Mouse (Mus musculus): Measurements from ENCODE around the gene Nuak2. TPM values are rescaled to one million over a fixed set of nuclear protein-coding genes. Genes with fewer than 3 reads are reported as not detected.

Gene Nuak2
- total and polyA plus RNA-seq, 2 experiments from 2014 or later = 4.4 to 6.8 TPM

- H3K4me2 ChIP-seq (ENCODE audit: low read depth) = no peak overlapping the region
- H3K36me3 ChIP-seq (ENCODE audit: insufficient read depth) = no peaks in the 10 kb centered on the region
- DNase-seq = no peak
- 64% methylated on average over 5 of the region's 5 CpGs for WGBS
- no peak overlapping the region for H3K4me3 ChIP-seq (ENCODE audit: low read depth, low read length)
- no peak for ATAC-seq
- TF ChIP-seq CTCF (IDR thresholded peaks at IDR 0.05; ENCODE audit: low read depth) = no peak
- H3K9ac ChIP-seq = no peak overlapping the region
- H3K4me1 ChIP-seq (ENCODE audit: insufficient read depth) = no peaks in the 10 kb centered on the region
- no peak overlapping the region for H3K27ac ChIP-seq (ENCODE audit: low read depth, low read length)
- no peaks in the 10 kb centered on the region for H3K27me3 ChIP-seq (ENCODE audit: insufficient read depth, low read length)
- H3K9me3 ChIP-seq (ENCODE audit: low read length) = no peaks in the 10 kb centered on the region
Observed at GRCm38 (mm10) chr1:132341731-132342501, 26.0 kb downstream of the Nuak2 start.

GRCm38 (mm10) chr1:132342518-132342917 is 26.6 kb downstream of the Nuak2 start:
- no peak for ATAC-seq
- no peak for TF ChIP-seq CTCF (IDR thresholded peaks at IDR 0.05; ENCODE audit: low read depth)
- H3K9ac ChIP-seq = no peak overlapping the region
- no peaks in the 10 kb centered on the region for H3K36me3 ChIP-seq (ENCODE audit: insufficient read depth)
- H3K4me3 ChIP-seq (ENCODE audit: low read depth, low read length) = no peak overlapping the region
- no peak for DNase-seq
- no peaks in the 10 kb centered on the region for H3K9me3 ChIP-seq (ENCODE audit: low read length)
- H3K27me3 ChIP-seq (ENCODE audit: insufficient read depth, low read length) = no peaks in the 10 kb centered on the region
- 73% methylated on average over 3 of the region's 3 CpGs for WGBS
- no peak overlapping the region for H3K4me2 ChIP-seq (ENCODE audit: low read depth)
- H3K4me1 ChIP-seq (ENCODE audit: insufficient read depth) = no peaks in the 10 kb centered on the region
- H3K27ac ChIP-seq (ENCODE audit: low read depth, low read length) = no peak overlapping the region

- Histone ChIP-seq H3K9ac (no peak overlapping the region), H3K27me3 (ENCODE audit: insufficient read depth, low read length) (no peaks in the 10 kb centered on the region), H3K4me2 (ENCODE audit: low read depth) (no peak overlapping the region), H3K4me1 (ENCODE audit: insufficient read depth) (no peaks in the 10 kb centered on the region), H3K9me3 (ENCODE audit: low read length) (no peaks in the 10 kb centered on the region), H3K36me3 (ENCODE audit: insufficient read depth) (no peaks in the 10 kb centered on the region), H3K4me3 (ENCODE audit: low read depth, low read length) (no peak overlapping the region), H3K27ac (ENCODE audit: low read depth, low read length) (no peak overlapping the region)
- DNase-seq (no peak), ATAC-seq (no peak)
- TF ChIP-seq CTCF (IDR thresholded peaks at IDR 0.05; ENCODE audit: low read depth) = no peak
- WGBS = 94% methylated on average over 2 of the region's 2 CpGs
Observed at GRCm38 (mm10) chr1:132343191-132343590, 27.3 kb downstream of the Nuak2 start.

- H3K4me1 ChIP-seq (ENCODE audit: insufficient read depth) = no peaks in the 10 kb centered on the region
- WGBS = 83% methylated on average over 1 of the region's 1 CpGs
- DNase-seq (no peak), ATAC-seq (no peak)
- no peak overlapping the region for H3K4me3 ChIP-seq (ENCODE audit: low read depth, low read length)
- no peak overlapping the region for H3K27ac ChIP-seq (ENCODE audit: low read depth, low read length)
- TF ChIP-seq CTCF (IDR thresholded peaks at IDR 0.05; ENCODE audit: low read depth) = no peak
- no peaks in the 10 kb centered on the region for H3K27me3 ChIP-seq (ENCODE audit: insufficient read depth, low read length)
- H3K36me3 ChIP-seq (ENCODE audit: insufficient read depth) = no peaks in the 10 kb centered on the region
- H3K9me3 ChIP-seq (ENCODE audit: low read length) = no peaks in the 10 kb centered on the region
- H3K4me2 ChIP-seq (ENCODE audit: low read depth) = no peak overlapping the region
- no peak overlapping the region for H3K9ac ChIP-seq
Observed at GRCm38 (mm10) chr1:132343656-132344055, 27.7 kb downstream of the Nuak2 start.

GRCm38 (mm10) chr1:132345514-132345913 is 29.6 kb downstream of the Nuak2 start:
- no peak overlapping the region for H3K27ac ChIP-seq (ENCODE audit: low read depth, low read length)
- no peak for TF ChIP-seq CTCF (IDR thresholded peaks at IDR 0.05; ENCODE audit: low read depth)
- no peaks in the 10 kb centered on the region for H3K9me3 ChIP-seq (ENCODE audit: low read length)
- no peaks in the 10 kb centered on the region for H3K36me3 ChIP-seq (ENCODE audit: insufficient read depth)
- no peak overlapping the region for H3K4me2 ChIP-seq (ENCODE audit: low read depth)
- no peak for DNase-seq
- WGBS = 77% methylated on average over 4 of the region's 4 CpGs
- H3K27me3 ChIP-seq (ENCODE audit: insufficient read depth, low read length) = no peaks in the 10 kb centered on the region
- no peak for ATAC-seq
- H3K4me3 ChIP-seq (ENCODE audit: low read depth, low read length) = no peak overlapping the region
- H3K9ac ChIP-seq = no peak overlapping the region
- no peaks in the 10 kb centered on the region for H3K4me1 ChIP-seq (ENCODE audit: insufficient read depth)

GRCm38 (mm10) chr1:132346134-132346851 is 30.4 kb downstream of the Nuak2 start:
- Histone ChIP-seq H3K4me1 (ENCODE audit: insufficient read depth) (no peaks in the 10 kb centered on the region), H3K27ac (ENCODE audit: low read depth, low read length) (no peak overlapping the region), H3K4me2 (ENCODE audit: low read depth) (no peak overlapping the region), H3K27me3 (ENCODE audit: insufficient read depth, low read length) (no peaks in the 10 kb centered on the region), H3K9me3 (ENCODE audit: low read length) (no peaks in the 10 kb centered on the region), H3K9ac (no peak overlapping the region), H3K36me3 (ENCODE audit: insufficient read depth) (no peaks in the 10 kb centered on the region), H3K4me3 (ENCODE audit: low read depth, low read length) (no peak overlapping the region)
- 91% methylated on average over 12 of the region's 12 CpGs for WGBS
- DNase-seq (no peak), ATAC-seq (no peak)
- no peak for TF ChIP-seq CTCF (IDR thresholded peaks at IDR 0.05; ENCODE audit: low read depth)

- no peak overlapping the region for H3K4me2 ChIP-seq (ENCODE audit: low read depth)
- DNase-seq = no peak
- TF ChIP-seq CTCF (IDR thresholded peaks at IDR 0.05; ENCODE audit: low read depth) = no peak
- no peaks in the 10 kb centered on the region for H3K27me3 ChIP-seq (ENCODE audit: insufficient read depth, low read length)
- ATAC-seq = no peak
- no peaks in the 10 kb centered on the region for H3K4me1 ChIP-seq (ENCODE audit: insufficient read depth)
- no peaks in the 10 kb centered on the region for H3K36me3 ChIP-seq (ENCODE audit: insufficient read depth)
- no peak overlapping the region for H3K27ac ChIP-seq (ENCODE audit: low read depth, low read length)
- H3K9me3 ChIP-seq (ENCODE audit: low read length) = no peaks in the 10 kb centered on the region
- H3K4me3 ChIP-seq (ENCODE audit: low read depth, low read length) = no peak overlapping the region
- H3K9ac ChIP-seq = no peak overlapping the region
Observed at GRCm38 (mm10) chr1:132346951-132347350, 31.0 kb downstream of the Nuak2 start.
